Mouse (Mus musculus): ENCODE results near the gene Opcml. TPM values are rescaled to one million over a fixed set of nuclear protein-coding genes. Genes with fewer than 3 reads are reported as not detected.

The Opcml gene
- polyA plus RNA-seq, 1 experiment = 0.08 TPM

DNA sequence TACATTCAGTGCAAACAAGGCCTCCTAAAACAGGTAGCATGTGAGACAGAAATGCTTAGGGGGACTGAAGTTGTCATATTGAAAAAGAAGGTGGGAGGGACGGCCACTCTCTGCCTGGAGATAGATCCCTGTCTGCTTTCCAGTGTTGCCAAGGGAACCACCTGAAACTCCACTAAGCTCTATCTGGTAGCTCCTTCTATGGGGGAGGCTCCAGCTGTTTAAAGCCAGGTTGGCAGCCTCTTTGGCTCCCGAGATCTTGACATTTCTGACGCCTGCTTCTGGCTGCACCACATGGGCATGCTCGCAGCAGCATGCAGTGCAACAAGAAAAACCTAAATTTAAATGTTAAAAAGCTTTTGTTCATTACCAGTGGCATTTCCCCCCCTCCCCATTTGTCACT lies 537.4 kb downstream of the Opcml start:
- no peak for DNase-seq
- Histone ChIP-seq H3K4me1 (ENCODE audit: control insufficient read depth, insufficient read depth, low read length) (no peaks in the 10 kb centered on the region), H3K27ac (ENCODE audit: insufficient read depth, low read depth, low read length) (no peak overlapping the region), H3K36me3 (ENCODE audit: control insufficient read depth, insufficient read depth, low read length) (no peaks in the 10 kb centered on the region), H3K27me3 (replicated peaks; ENCODE audit: control insufficient read depth, insufficient read depth, low read length) (no peaks in the 10 kb centered on the region), H3K4me3 (ENCODE audit: insufficient read depth, low read depth, low read length) (no peak overlapping the region)
- WGBS = 51% methylated on average over 4 of the region's 4 CpGs
- no peak for TF ChIP-seq CTCF (conservative IDR thresholded peaks at IDR 0.05; ENCODE audit: insufficient read depth, insufficient read length, low read depth, low read length)
- no peak for TF ChIP-seq POLR2A (IDR thresholded peaks at IDR 0.05; ENCODE audit: low read depth, low read length)

DNA sequence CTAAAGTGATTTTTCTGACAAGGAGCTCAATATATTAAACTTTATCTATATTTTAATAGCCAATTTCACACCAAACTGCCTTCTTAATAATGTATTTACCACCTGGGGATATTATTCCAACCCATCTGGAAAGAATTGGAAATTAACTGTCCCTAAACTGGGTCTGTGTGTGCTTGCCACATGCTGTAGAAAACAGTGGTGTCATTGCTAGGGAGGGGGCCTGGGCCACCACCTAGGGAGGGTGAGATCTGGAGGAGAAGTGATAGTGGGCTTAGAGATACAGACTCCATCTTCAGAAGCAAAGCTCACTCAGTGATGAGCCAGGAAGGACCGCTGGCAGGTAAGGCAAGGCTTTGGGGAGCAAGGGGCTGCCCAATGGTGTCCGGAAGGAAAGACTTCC lies 537.9 kb downstream of the Opcml start:
- TF ChIP-seq POLR2A (IDR thresholded peaks at IDR 0.05; ENCODE audit: low read depth, low read length) = no peak
- 89% methylated on average over 2 of the region's 2 CpGs for WGBS
- H3K27me3 ChIP-seq (replicated peaks; ENCODE audit: control insufficient read depth, insufficient read depth, low read length) = no peaks in the 10 kb centered on the region
- H3K36me3 ChIP-seq (ENCODE audit: control insufficient read depth, insufficient read depth, low read length) = no peaks in the 10 kb centered on the region
- H3K27ac ChIP-seq (ENCODE audit: insufficient read depth, low read depth, low read length) = no peak overlapping the region
- no peak for DNase-seq
- H3K4me1 ChIP-seq (ENCODE audit: control insufficient read depth, insufficient read depth, low read length) = no peaks in the 10 kb centered on the region
- H3K4me3 ChIP-seq (ENCODE audit: insufficient read depth, low read depth, low read length) = no peak overlapping the region

- no peak for DNase-seq
- Histone ChIP-seq H3K4me1 (ENCODE audit: control insufficient read depth, insufficient read depth, low read length) (no peaks in the 10 kb centered on the region), H3K4me3 (ENCODE audit: insufficient read depth, low read depth, low read length) (no peak overlapping the region), H3K36me3 (ENCODE audit: control insufficient read depth, insufficient read depth, low read length) (no peaks in the 10 kb centered on the region), H3K27ac (ENCODE audit: insufficient read depth, low read depth, low read length) (no peak overlapping the region), H3K27me3 (replicated peaks; ENCODE audit: control insufficient read depth, insufficient read depth, low read length) (no peaks in the 10 kb centered on the region)
- TF ChIP-seq POLR2A (IDR thresholded peaks at IDR 0.05; ENCODE audit: low read depth, low read length) (no peak), CTCF (conservative IDR thresholded peaks at IDR 0.05; ENCODE audit: insufficient read depth, insufficient read length, low read depth, low read length) (no peak)
Observed at GRCm38 (mm10) chr9:28329477-28329876, 538.9 kb downstream of the Opcml start.

GRCm38 (mm10) chr9:28336511-28337208 lies 546.1 kb downstream of the Opcml start:
- 20% methylated on average over 10 of the region's 10 CpGs for WGBS
- no peak overlapping the region for H3K4me3 ChIP-seq (ENCODE audit: insufficient read depth, low read depth, low read length)
- no peak overlapping the region for H3K27ac ChIP-seq (ENCODE audit: insufficient read depth, low read depth, low read length)

DNA sequence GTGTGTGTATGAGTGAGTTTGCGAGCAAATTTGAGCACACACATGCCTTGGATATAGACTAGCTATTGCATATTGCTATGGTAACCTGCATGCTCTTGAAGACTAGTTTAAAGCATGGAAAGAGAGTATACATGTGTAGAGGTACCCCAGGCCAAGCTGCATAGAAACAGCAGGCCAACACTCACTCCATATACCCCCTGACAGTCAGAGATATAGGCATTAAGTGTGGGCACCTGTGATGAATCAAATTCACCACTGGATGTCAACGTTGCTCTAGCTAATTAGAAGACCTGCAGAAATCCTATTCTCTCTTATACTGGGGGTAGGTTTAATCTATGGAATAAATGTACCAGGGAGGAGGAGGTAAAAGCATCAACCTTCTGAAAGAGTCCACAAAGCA lies 547.3 kb downstream of the Opcml start:
- Histone ChIP-seq H3K27me3 (replicated peaks; ENCODE audit: control insufficient read depth, insufficient read depth, low read length) (no peaks in the 10 kb centered on the region), H3K36me3 (ENCODE audit: control insufficient read depth, insufficient read depth, low read length) (no peaks in the 10 kb centered on the region), H3K4me1 (ENCODE audit: control insufficient read depth, insufficient read depth, low read length) (no peaks in the 10 kb centered on the region), H3K4me3 (ENCODE audit: insufficient read depth, low read depth, low read length) (no peak overlapping the region), H3K27ac (ENCODE audit: insufficient read depth, low read depth, low read length) (no peak overlapping the region)
- 68% methylated on average over 2 of the region's 2 CpGs for WGBS
- no peak for DNase-seq
- no peak for TF ChIP-seq POLR2A (IDR thresholded peaks at IDR 0.05; ENCODE audit: low read depth, low read length)
- no peak for TF ChIP-seq CTCF (conservative IDR thresholded peaks at IDR 0.05; ENCODE audit: insufficient read depth, insufficient read length, low read depth, low read length)

More at GRCm38 (mm10) chr9:28336511-28337208, 546.1 kb downstream of the Opcml start:
- Histone ChIP-seq H3K36me3 (ENCODE audit: control insufficient read depth, insufficient read depth, low read length) (no peaks in the 10 kb centered on the region), H3K4me1 (ENCODE audit: control insufficient read depth, insufficient read depth, low read length) (no peaks in the 10 kb centered on the region), H3K27me3 (replicated peaks; ENCODE audit: control insufficient read depth, insufficient read depth, low read length) (no peaks in the 10 kb centered on the region)
- TF ChIP-seq CTCF (conservative IDR thresholded peaks at IDR 0.05; ENCODE audit: insufficient read depth, insufficient read length, low read depth, low read length) (no peak), POLR2A (IDR thresholded peaks at IDR 0.05; ENCODE audit: low read depth, low read length) (no peak)
- no peak for DNase-seq

DNA sequence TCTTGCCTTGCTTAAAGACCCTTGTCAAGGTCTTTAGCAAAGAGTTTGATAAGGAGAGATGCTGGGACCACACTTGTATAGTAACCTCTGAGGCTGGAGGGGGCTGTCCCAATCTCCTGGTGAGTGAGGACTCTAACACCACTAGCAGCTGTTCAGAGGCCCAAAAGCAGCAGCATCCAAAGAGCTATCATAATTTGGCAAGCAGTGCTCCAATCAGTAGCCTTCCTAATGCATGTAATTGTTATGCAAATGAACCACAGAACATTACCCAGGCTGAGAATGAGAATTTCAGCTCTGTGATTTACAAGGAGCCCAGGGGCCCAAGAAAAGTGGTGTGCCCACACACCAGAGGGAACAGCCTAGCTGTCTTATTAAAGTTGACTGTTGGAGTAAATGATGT lies 564.4 kb downstream of the Opcml start:
- no peak overlapping the region for H3K27ac ChIP-seq (ENCODE audit: insufficient read depth, low read depth, low read length)
- no peak overlapping the region for H3K4me3 ChIP-seq (ENCODE audit: insufficient read depth, low read depth, low read length)
- H3K27me3 ChIP-seq (replicated peaks; ENCODE audit: control insufficient read depth, insufficient read depth, low read length) = no peaks in the 10 kb centered on the region
- H3K4me1 ChIP-seq (ENCODE audit: control insufficient read depth, insufficient read depth, low read length) = no peaks in the 10 kb centered on the region
- DNase-seq = no peak
- H3K36me3 ChIP-seq (ENCODE audit: control insufficient read depth, insufficient read depth, low read length) = no peaks in the 10 kb centered on the region
- TF ChIP-seq POLR2A (IDR thresholded peaks at IDR 0.05; ENCODE audit: low read depth, low read length) (no peak), CTCF (conservative IDR thresholded peaks at IDR 0.05; ENCODE audit: insufficient read depth, insufficient read length, low read depth, low read length) (no peak)

GRCm38 (mm10) chr9:28357946-28358345 lies 567.4 kb downstream of the Opcml start:
- no peaks in the 10 kb centered on the region for H3K36me3 ChIP-seq (ENCODE audit: control insufficient read depth, insufficient read depth, low read length)
- WGBS = 62% methylated on average over 3 of the region's 3 CpGs
- DNase-seq = no peak
- TF ChIP-seq POLR2A (IDR thresholded peaks at IDR 0.05; ENCODE audit: low read depth, low read length) (no peak), CTCF (conservative IDR thresholded peaks at IDR 0.05; ENCODE audit: insufficient read depth, insufficient read length, low read depth, low read length) (no peak)
- no peaks in the 10 kb centered on the region for H3K4me1 ChIP-seq (ENCODE audit: control insufficient read depth, insufficient read depth, low read length)
- no peaks in the 10 kb centered on the region for H3K27me3 ChIP-seq (replicated peaks; ENCODE audit: control insufficient read depth, insufficient read depth, low read length)
- H3K27ac ChIP-seq (ENCODE audit: insufficient read depth, low read depth, low read length) = no peak overlapping the region
- no peak overlapping the region for H3K4me3 ChIP-seq (ENCODE audit: insufficient read depth, low read depth, low read length)
